Mouse (Mus musculus) sigmoid colon, adult 10 weeks (tissue): Measurements from ENCODE around the gene Fa2h. TPM values are rescaled to one million over a fixed set of nuclear protein-coding genes. Genes with fewer than 3 reads are reported as not detected.

Experiments used
- polyA plus RNA-seq: library from polyadenylated mRNA; stranded (reverse); fragments of 350-450 nt; fragmentation: Illumina TruSeq; extraction: RNeasy Lipid Tissue Mini Kit (QIAGEN cat#74804); gene quantifications from one replicate; pipeline ENCODE4 v1.2.3, GENCODE M21; 2014; ENCODE audit warnings: low read depth, low replicate concordance

Gene Fa2h
- polyA plus RNA-seq = 51.6 TPM

GRCm38 (mm10) chr8:111393391-111394363, at the start of gene Fa2h:
TSS of gene Fa2h (minus strand) at chr8:111393824.

GRCm38 (mm10) chr8:111337890-111338347, 55.7 kb downstream of the Fa2h start, which contains the start of gene Mlkl:
TSS of gene Mlkl (minus strand) at chr8:111338177.

GRCm38 (mm10) chr8:111299821-111300568, 93.6 kb downstream of the Fa2h start, which contains the start of gene Rfwd3:
TSS of gene Rfwd3 (minus strand) at chr8:111300222.

Other genes with a start within 250 kb of the Fa2h start
- gene Glg1, start 134.6 kb downstream of the Fa2h start, polyA plus RNA-seq = 64.7 TPM
- 53.9 TPM for gene Rfwd3, start 93.6 kb downstream of the Fa2h start, polyA plus RNA-seq
- 26.3 TPM for gene Mlkl, start 55.6 kb downstream of the Fa2h start, polyA plus RNA-seq
- gene Wdr59, start 128.3 kb upstream of the Fa2h start, polyA plus RNA-seq = 9.0 TPM
- gene Znrf1, start 142.3 kb upstream of the Fa2h start, polyA plus RNA-seq = 11.2 TPM
- gene Ldhd, start 236.6 kb upstream of the Fa2h start, polyA plus RNA-seq = 0.82 TPM
- gene Zfp1, start 249.6 kb upstream of the Fa2h start, polyA plus RNA-seq = 6.8 TPM